Mouse (Mus musculus) embryo, embryonic 10 days (tissue): Measurements from ENCODE around the gene Olfml2b.

ENCODE experiments used
- DNase-seq: peaks from one replicate; pipeline ENCODE4 v3.0.0-alpha.2; 2015; ENCODE audit warnings: low spot score

The Olfml2b gene

DNA sequence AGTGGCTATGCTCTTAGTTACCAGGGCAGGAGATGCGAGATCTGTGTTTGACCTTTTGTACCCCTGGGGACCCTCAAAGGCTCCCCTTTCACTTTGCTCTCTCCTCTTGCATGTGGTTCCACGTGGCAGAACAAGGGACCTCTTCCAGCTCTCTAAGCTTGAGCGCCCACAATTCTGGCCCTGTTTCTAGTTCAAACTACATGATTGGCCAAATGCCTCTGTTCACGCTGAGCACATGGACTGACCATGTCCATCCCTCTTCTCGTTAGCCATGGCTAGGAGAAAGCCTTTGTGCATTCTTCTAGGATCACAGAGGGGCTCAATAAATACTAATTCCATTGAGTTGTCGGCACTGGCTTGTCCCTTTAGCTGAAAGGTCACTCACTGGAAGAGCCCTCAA, 51.0 kb downstream of the Olfml2b start:
- no peak for DNase-seq

DNA sequence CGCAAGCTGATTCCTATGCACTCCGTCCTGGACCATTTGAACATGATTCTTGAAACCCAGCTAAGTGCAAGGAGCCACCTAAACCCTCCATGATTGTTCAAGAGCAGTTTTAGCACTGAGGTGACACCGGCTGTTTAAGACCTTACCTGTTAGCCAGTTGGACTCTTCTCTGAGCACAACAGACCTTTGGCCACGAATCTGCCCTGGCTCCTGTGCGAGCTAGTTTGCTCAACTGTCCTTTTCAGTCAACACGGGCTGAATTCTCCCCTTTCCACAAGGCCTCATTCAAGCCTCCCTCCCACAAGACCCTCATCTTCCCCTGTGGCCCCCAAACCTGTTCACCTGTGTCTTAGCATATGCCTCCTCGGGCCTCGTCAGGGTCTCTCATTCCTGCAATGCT, 52.7 kb downstream of the Olfml2b start:
- DNase-seq: no peak

GRCm38 (mm10) chr1:170697771-170698356, 53.5 kb downstream of the Olfml2b start:
- DNase-seq: no peak

- DNase-seq: no peak
Observed at GRCm38 (mm10) chr1:170698771-170699170, 54.4 kb downstream of the Olfml2b start.

DNA sequence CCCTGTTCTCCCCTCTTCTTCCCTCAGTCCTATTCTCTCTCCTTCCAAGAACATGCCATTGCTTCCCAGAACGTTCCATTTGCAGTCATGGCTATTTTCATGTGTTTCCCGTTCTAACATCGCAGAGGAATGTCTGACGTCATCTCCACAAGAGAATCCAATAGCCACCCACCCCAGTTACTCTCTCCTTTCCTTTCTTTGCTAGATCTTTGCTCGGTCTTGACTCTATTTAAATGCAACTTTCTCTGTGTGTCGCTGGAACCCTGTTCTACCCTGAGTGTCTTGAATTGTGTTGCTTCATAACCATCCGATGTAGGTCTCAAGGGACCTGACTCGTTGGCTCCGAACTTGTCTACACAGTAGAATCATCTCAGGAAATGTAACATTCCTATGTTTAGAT, 55.2 kb downstream of the Olfml2b start:
- DNase-seq: no peak

- DNase-seq: no peak
Observed at GRCm38 (mm10) chr1:170700496-170701027, 56.2 kb downstream of the Olfml2b start.

DNA sequence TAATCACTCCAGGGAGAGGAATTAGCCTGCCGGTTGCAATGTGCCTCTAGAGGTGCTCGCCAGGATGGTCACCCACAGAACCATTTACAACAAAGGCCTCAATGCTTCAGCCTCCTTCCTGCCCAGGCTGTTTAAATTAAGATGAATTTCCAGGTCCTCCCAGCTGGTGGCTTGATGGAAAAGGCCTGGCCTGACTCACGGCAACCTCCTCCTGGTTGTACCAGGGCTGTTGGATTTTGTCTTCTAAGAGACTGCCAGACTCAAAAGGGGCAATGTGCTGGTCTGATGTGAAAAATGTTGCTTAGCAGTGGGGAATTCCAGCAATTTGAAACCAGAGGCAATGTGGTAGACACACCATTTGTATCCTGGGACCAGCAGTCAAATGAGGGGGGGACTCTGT, 56.8 kb downstream of the Olfml2b start:
- DNase-seq: no peak

DNA sequence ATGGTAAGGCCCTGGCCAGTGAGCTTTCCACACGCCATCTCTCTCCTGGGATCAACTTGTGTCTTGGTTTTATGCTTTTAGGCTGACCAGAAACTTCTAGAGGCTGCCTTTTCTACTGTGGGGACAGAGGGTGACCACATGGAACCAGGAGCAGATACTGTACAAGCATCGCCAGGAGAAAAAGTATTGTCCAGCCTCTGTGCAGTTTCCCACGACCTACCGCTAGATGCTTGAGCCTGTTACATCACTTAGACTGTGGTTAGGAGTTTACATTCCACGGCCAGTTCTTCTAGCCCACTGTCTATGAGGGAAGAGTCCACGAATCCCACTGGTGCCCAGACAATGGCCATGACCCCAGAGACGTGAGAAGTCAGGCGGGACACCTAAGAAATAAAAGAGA, 57.2 kb downstream of the Olfml2b start:
- DNase-seq: no peak

- DNase-seq: no peak
Observed at GRCm38 (mm10) chr1:170702263-170702662, 57.9 kb downstream of the Olfml2b start.

DNA sequence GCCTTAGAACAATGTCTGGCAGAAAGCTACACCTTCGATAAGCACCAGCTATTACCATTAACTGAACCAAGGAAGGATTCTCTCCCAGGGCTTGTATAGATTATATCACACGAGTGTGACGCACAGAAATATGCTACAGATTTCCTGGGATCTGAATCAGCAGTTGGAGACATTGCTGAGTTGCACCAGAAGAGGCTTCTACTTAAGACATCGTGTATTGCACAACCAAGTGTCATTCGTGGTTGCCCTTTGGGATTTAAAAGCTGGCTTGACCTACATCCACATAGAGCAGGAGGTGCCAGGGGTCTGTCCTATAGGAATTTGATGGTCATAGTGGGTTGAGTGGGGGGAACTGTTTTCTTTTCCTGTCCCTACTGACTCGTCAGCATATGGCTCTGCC, 58.6 kb downstream of the Olfml2b start:
- no peak for DNase-seq

- no peak for DNase-seq
Observed at GRCm38 (mm10) chr1:170704103-170704502, 59.8 kb downstream of the Olfml2b start.

DNA sequence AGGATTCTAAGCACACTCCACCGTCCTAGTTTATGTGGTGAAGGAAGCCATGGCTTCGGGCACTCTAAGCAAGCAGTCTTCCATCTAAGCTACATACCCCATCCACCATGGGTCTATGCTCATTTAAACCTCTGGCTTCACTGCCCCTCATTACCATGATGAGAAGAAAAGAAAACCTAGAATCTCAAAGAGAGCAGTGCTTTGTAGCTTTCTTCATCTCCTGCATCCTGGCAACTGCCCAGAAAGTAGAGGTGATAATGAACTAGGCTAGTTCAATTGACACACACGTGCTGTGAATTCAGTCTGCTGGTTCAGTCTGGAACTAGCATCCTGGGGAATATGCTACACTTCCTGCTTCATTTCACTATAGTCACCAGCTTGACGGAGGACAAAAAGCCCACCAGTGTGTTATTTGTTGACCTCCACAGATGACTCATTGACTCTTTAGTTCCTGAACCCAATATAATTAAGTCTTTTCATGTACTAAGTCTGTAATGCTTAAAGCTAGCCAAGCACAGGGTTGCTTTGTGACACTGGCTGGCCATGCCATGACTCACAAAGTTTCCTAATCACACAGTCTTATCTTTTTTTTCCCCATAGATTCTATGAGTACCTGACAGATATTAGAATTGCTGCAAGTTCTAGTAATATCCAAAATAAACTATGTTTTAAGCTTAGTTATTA, 60.7 kb downstream of the Olfml2b start:
- DNase-seq: no peak

DNA sequence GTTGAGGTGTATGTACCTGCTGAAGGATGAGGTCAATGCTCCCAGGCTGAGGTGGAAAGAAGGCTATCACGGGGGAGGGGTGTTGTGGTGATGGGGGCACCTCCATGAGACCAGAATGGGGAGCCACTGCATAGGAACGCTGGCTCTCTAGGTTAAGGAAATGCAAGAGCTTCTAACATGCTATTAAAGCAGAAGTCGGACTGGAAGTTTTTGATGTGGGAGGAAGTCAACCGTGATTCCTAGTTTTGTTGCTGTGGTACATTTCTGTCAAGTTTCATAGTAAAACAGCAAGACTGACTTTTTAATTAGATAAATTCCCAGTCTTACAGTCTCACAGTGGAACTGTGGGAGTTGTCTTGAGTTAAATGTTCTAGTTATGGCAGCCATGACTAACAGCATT, 61.7 kb downstream of the Olfml2b start:
- no peak for DNase-seq

- no peak for DNase-seq
Observed at GRCm38 (mm10) chr1:170709034-170709433, 64.7 kb downstream of the Olfml2b start.

DNA sequence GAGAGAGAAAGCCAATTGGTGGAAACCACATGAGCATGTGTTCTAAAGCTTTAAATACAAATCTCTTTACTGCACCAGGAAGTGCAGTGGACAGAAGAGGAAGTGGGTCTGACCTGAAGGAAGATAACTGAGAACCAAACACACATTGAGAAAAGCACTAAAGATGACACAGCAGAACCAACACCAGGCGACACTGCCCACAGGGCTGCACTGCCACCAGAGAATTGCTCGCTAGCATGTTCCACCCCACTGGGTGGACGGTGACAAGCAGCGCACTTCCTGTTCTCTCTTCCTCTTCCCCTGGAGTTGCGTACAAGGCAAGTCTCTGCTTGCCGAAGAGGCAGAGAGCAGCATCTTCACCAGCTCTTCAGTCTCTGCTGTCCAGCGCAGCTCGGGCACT, 65.1 kb downstream of the Olfml2b start:
- DNase-seq: no peak

- DNase-seq: no peak
Observed at GRCm38 (mm10) chr1:170709969-170710368, 65.6 kb downstream of the Olfml2b start.

DNA sequence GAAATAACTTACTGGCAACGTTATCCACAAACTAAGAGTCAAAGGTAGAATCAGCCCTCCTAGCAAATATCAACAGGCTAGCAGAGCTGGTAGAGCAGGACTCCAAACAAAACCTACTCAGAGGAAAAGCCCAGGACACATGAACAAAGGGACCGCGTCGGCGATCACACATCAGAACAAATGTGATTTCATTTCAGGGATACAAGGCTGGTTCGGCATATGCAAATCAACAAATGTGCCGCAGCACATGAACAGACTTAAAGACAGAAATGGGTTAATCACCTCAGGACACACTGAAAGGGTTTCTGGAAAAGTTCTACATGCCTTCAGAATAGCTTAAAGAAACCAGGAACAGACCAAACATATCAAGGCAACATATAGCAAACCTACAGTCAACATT, 67.4 kb downstream of the Olfml2b start:
- no peak for DNase-seq

- DNase-seq: no peak
Observed at GRCm38 (mm10) chr1:170717241-170717828, 73.0 kb downstream of the Olfml2b start.

DNA sequence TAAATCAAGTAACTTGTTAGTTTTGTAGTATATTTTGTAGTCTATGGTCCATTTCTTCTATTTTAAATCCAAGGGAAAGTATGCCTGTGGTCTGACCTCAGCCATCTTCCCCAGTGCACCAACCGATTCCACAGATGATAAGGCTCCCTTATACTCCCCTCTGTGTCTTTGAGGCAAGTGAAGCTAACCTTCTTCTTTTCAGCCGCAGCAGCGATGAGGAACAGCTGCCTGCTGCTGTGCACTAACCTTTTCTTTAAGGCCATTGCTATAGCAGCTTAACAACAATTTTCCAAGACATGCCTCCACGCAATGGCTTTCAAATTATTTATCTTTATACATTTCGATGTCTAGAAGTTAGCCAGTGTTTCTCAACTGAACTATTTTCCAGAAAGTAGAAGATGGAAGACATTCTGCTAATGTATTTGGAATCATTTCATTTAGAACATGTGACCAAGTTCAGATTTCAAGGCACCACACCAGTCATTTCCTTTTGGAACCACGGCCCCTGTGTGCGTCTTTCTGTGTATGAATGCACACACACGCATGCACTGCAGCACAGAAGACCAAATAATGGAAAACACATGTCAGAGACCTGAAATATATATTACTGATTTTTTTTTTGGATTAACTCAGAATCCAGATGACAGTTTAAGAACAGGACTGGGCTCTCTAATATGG, 73.9 kb downstream of the Olfml2b start:
- no peak for DNase-seq

GRCm38 (mm10) chr1:170721560-170721959, 77.2 kb downstream of the Olfml2b start:
- DNase-seq: no peak

GRCm38 (mm10) chr1:170728524-170728923, 84.2 kb downstream of the Olfml2b start:
- no peak for DNase-seq

DNA sequence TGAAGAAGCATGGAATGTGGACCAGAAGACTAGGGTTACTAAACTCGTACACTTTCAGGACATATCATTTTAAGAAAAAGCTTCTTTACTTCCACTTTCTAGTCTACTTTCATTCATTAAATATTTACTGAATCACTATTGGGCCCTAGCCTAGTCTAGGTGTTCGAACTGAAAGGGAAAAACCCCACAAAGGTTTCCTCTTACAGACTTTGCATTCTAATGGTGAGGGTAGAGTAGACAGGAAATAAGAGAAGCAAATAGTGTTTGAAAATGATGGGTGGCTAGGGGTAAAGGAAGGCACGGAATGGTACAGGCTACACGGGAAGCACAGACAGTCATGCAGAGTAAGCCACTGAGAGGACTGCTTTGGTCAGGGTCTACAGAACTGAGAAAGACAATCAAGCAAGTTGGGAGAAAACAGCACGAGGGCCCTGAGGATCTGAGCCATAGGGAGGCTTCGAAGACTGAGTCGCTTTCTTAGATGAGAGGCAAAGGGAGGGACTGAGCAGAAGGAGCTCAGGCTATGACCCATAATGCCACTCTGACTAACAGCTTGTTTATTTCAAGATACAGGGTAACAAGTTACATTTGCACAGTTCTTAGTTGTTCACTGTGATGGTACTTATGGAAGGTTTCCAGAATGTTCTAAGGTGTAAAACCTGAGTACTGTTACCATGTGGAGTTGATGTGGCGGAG, 85.1 kb downstream of the Olfml2b start:
- DNase-seq: no peak
